Mouse (Mus musculus): ENCODE measurements at regions not wholly inside any gene's neighbourhood (a gene's known extent, or its start where the extent isn't known, plus 50 kb on each side); places are given as distances from the start of the nearest gene placed in this dataset.
"Not testable (repeated sequence)": the region's sequence is repeated elsewhere in the genome, so short reads cannot be mapped to it uniquely, and the experiment has no call there.

- intact Hi-C loops (cut with DNase I) = no loop called here
- DNase-seq (ENCODE audit: low spot score in 2 of 2) = no peak
Observed at GRCm38 (mm10) chr17:91238719-91239118, 145.8 kb upstream of the Nrxn1 start.

- intact Hi-C loops (cut with DNase I); DNase-seq (ENCODE audit: low spot score in 2 of 2): not testable (repeated sequence)
Observed at GRCm38 (mm10) chr17:91236653-91237052, 143.8 kb upstream of the Nrxn1 start.

GRCm38 (mm10) chr17:91226378-91226777 lies 133.5 kb upstream of the Nrxn1 start:
- intact Hi-C loops (cut with DNase I) = no loop called here

GRCm38 (mm10) chr17:91225916-91226315 lies 133.0 kb upstream of the Nrxn1 start:
- intact Hi-C loops (cut with DNase I) = no loop called here
- no peak for DNase-seq (ENCODE audit: low spot score in 2 of 2)

More at GRCm38 (mm10) chr17:91226378-91226777, 133.5 kb upstream of the Nrxn1 start:
- DNase-seq (ENCODE audit: low spot score in 2 of 2) = no peak

- DNase-seq (ENCODE audit: low spot score in 2 of 2) = no peak
- intact Hi-C loops (cut with DNase I) = no loop called here
Observed at GRCm38 (mm10) chr17:91216429-91216828, 123.6 kb upstream of the Nrxn1 start.

GRCm38 (mm10) chr17:91182574-91182973 lies 89.7 kb upstream of the Nrxn1 start:
- intact Hi-C loops (cut with DNase I) = no loop called here
- DNase-seq (ENCODE audit: low spot score in 2 of 2) = no peak

GRCm38 (mm10) chr17:91161834-91162233 lies 69.0 kb upstream of the Nrxn1 start:
- intact Hi-C loops (cut with DNase I) = no loop called here
- DNase-seq (ENCODE audit: low spot score in 2 of 2) = no peak
